Mouse (Mus musculus): Measurements from ENCODE around the gene Tmem163. TPM values are rescaled to one million over a fixed set of nuclear protein-coding genes. Genes with fewer than 3 reads are reported as not detected.

Tmem163 gene
- polyA plus RNA-seq, 1 experiment from 2014 or later = 1.7 TPM

Other genes with a start within 250 kb of the Tmem163 start
- 7.2 and 7.3 TPM in 2 replicates for gene Acmsd, start 49.9 kb upstream of the Tmem163 start, polyA plus RNA-seq (2014; fragmentation: Nextera tagmentation; extraction: Ambion mirVana)
- gene Ccnt2, start 94.6 kb upstream of the Tmem163 start, polyA plus RNA-seq (2014; fragmentation: Nextera tagmentation; extraction: Ambion mirVana) = 64.6 and 68.2 TPM in 2 replicates
- not detected in 2 replicates for gene Map3k19, start 175.5 kb upstream of the Tmem163 start, polyA plus RNA-seq (2014; fragmentation: Nextera tagmentation; extraction: Ambion mirVana)
- gene Rab3gap1, start 189.2 kb upstream of the Tmem163 start, polyA plus RNA-seq (2014; fragmentation: Nextera tagmentation; extraction: Ambion mirVana) = 19.9 and 20.7 TPM in 2 replicates

Measured in liver, embryonic 11.5 days (tissue).